Mouse (Mus musculus) heart, adult 18-20 months (tissue): ENCODE measurements around the gene Cpne8. TPM values are rescaled to one million over a fixed set of nuclear protein-coding genes. Genes with fewer than 3 reads are reported as not detected.

Experiments used
- DNase-seq, 2 experiments: peaks; one replicate each; pipeline ENCODE4 v3.0.0; 2021 to 2022; ENCODE audit warnings: mixed read lengths in 1 of 2
- long read RNA-seq, 2 experiments: library from polyadenylated mRNA; stranded (forward); transcript quantifications; one replicate each; pipeline ENCODE4 v2.0.0; 2021
- total RNA-seq, 2 experiments: library from RNA; stranded (reverse); gene quantifications; 2 replicates each; pipeline ENCODE4 v1.2.3; 2021

Cpne8 gene
- total RNA-seq: 10 to 100 TPM in 1 of 2 experiments, 1 to 10 TPM in 1; 9.1 to 10.3 TPM
- long read RNA-seq, experiment 1, transcript Cpne8-202 (20 exons, 3,366 nt): major isoform, 5 of 7 reads
- long read RNA-seq, experiment 1, partial matches to known transcripts: 0 of 7 reads
- long read RNA-seq, experiment 1, other reads (novel, unspliced or antisense): 0 of 7 reads
- long read RNA-seq, experiment 2, partial matches to known transcripts: 1 of 2 reads
- long read RNA-seq, experiment 2, other reads (novel, unspliced or antisense): 0 of 2 reads

GRCm38 (mm10) chr15:90678985-90679759 is at the start of gene Cpne8:
Cpne8 (minus strand) TSS chr15:90679432.
- peak; percentile 85 to 91 for DNase-seq

GRCm38 (mm10) chr15:90717717-90718116 is 38.5 kb upstream of the Cpne8 start:
- no peak for DNase-seq

GRCm38 (mm10) chr15:90709296-90709695 is 30.1 kb upstream of the Cpne8 start:
- DNase-seq: no peak

GRCm38 (mm10) chr15:90704314-90704713 is 25.1 kb upstream of the Cpne8 start:
- DNase-seq: no peak

- no peak for DNase-seq
These were observed 24.4 kb upstream of the Cpne8 start for GRCm38 (mm10) chr15:90703502-90704232.

GRCm38 (mm10) chr15:90686770-90687169 is 7.5 kb upstream of the Cpne8 start:
- DNase-seq: no peak

- DNase-seq: peak; percentile 66 to 82
These were observed 738 bp upstream of the Cpne8 start for GRCm38 (mm10) chr15:90679760-90680579.

GRCm38 (mm10) chr15:90678488-90678887 is 744 bp downstream of the Cpne8 start:
- peak; percentile 72 to 83 for DNase-seq

- DNase-seq: no peak
These were observed 9.7 kb downstream of the Cpne8 start for GRCm38 (mm10) chr15:90669494-90669893.

- no peak for DNase-seq
These were observed 12.3 kb downstream of the Cpne8 start for GRCm38 (mm10) chr15:90666893-90667292.

GRCm38 (mm10) chr15:90664615-90665014 is 14.6 kb downstream of the Cpne8 start:
- no peak for DNase-seq

GRCm38 (mm10) chr15:90663631-90664030 is 15.6 kb downstream of the Cpne8 start:
- no peak for DNase-seq

GRCm38 (mm10) chr15:90660723-90661122 is 18.5 kb downstream of the Cpne8 start:
- no peak for DNase-seq

- DNase-seq: no peak
These were observed 21.2 kb downstream of the Cpne8 start for GRCm38 (mm10) chr15:90658053-90658452.

- DNase-seq: no peak
These were observed 22.7 kb downstream of the Cpne8 start for GRCm38 (mm10) chr15:90656521-90656920.

GRCm38 (mm10) chr15:90647011-90647577 is 32.1 kb downstream of the Cpne8 start:
- peak in 1 of 2 experiments; percentile 31 for DNase-seq

GRCm38 (mm10) chr15:90646326-90646725 is 32.9 kb downstream of the Cpne8 start:
- DNase-seq: no peak

- no peak for DNase-seq
These were observed 33.4 kb downstream of the Cpne8 start for GRCm38 (mm10) chr15:90645828-90646227.

GRCm38 (mm10) chr15:90624201-90624600 is 55.0 kb downstream of the Cpne8 start:
- no peak for DNase-seq

GRCm38 (mm10) chr15:90622005-90622404 is 57.2 kb downstream of the Cpne8 start:
- DNase-seq: no peak

GRCm38 (mm10) chr15:90619736-90620135 is 59.5 kb downstream of the Cpne8 start:
- no peak for DNase-seq
